Mouse (Mus musculus) brain, adult 10 weeks (tissue): ENCODE results near the gene Gm19684. TPM values are rescaled to one million over a fixed set of nuclear protein-coding genes. Genes with fewer than 3 reads are reported as not detected.

Source experiments
- polyA plus RNA-seq: library from polyadenylated mRNA; stranded (reverse); fragments of 350-450 nt; fragmentation: Illumina TruSeq; extraction: RNeasy Lipid Tissue Mini Kit (QIAGEN cat#74804); gene quantifications from one replicate; pipeline ENCODE4 v1.2.3, GENCODE M21; 2015; ENCODE audit warnings: low read depth, low replicate concordance

The Gm19684 gene
- not detected for polyA plus RNA-seq

DNA sequence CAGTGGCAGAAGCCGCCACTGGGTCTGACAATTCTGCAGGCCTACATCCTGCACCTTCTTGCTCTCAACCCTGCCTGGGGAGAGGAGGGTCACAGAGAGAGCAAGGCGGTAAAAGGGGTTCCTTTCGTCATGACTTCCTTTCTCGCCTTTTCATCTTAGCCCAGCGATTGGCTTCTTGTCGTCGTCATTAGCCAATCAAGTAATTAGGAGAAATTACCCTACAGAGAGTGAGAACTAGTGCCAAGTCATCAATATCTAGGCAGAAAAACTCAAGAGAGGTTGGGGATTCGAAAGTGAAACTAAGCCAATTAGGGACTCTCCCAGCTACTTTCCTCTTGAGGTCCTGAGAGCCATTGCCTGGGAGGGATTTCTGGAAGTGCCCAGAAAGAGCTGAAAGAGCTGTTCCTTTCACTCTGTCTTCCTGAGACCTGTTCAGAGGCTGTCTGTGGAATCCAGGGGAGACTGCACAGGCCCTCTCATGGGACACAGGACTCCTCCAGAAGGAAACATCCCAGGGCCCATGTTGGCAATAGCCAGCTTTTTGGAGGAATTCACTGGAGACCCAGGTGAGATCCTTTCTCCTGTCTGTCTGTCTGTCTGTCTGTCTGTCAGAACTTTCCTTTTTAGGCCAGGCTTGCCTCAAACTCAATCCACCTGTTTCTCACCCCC is at the start of gene Gm19684:
Gm19684 (plus strand) TSS at position 327 of the 669 bp plus-strand sequence.

GRCm38 (mm10) chr17:36128968-36129817 is 7.7 kb downstream of the Gm19684 start, which contains the start of gene Gm7030:
Gene Gm7030 (minus strand): TSS chr17:36129425.

DNA sequence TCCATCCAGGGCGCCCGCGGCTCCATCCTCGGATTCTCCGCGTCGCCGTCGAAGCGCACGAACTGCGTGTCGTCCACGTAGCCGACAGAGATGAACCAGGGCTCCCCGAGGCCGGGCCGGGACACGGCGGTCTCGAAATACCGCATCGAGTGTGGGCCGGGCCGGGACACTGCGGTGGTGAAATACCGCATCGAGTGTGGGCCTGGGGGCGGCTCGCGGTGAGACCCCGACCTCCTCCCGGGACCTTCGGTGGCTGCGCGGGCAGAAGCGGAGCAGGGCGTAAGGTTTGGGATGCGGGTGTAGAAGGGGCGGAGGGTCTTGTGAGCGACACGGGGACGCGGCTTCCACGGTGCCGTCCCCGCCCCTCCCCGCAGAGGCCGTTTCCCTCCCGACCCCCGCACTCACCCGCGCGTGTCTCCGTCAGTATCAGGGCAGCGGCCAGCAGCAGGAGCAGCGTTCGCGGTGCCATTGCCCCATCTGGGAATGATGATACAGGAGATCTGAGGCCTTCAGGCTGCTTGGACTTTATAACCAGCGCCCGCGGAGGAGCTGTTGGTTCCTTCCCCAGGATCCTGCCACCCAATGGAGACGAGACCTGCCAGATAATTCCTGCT is 46.7 kb downstream of the Gm19684 start, which contains the start of gene Gm8909:
Gm8909 (minus strand) TSS at position 499 of the 614 bp plus-strand sequence.

Other genes starting within 250 kb of the Gm19684 start
- 27.2 TPM for gene Dhx16, start 241.9 kb upstream of the Gm19684 start, polyA plus RNA-seq
- 90.2 TPM for gene 2310061I04Rik, start 224.2 kb upstream of the Gm19684 start, polyA plus RNA-seq
- 53.4 TPM for gene Atat1, start 211.6 kb upstream of the Gm19684 start, polyA plus RNA-seq
- 53.1 TPM for gene Mrps18b, start 205.3 kb upstream of the Gm19684 start, polyA plus RNA-seq
- 30.3 TPM for gene Ppp1r10, start 205.2 kb upstream of the Gm19684 start, polyA plus RNA-seq
- gene Abcf1, start 151.9 kb upstream of the Gm19684 start, polyA plus RNA-seq = 64.4 TPM
- 131 TPM for gene Gnl1, start 141.8 kb upstream of the Gm19684 start, polyA plus RNA-seq
- gene Prr3, start 141.4 kb upstream of the Gm19684 start, polyA plus RNA-seq = 28.9 TPM
- gene H2-T24, start 101.1 kb upstream of the Gm19684 start, polyA plus RNA-seq = 2.6 TPM
- 26.7 TPM for gene H2-T23, start 88.8 kb upstream of the Gm19684 start, polyA plus RNA-seq
- gene H2-T22, start 78.9 kb upstream of the Gm19684 start, polyA plus RNA-seq = 35.7 TPM
- not detected for gene Gm6034, start 78.7 kb upstream of the Gm19684 start, polyA plus RNA-seq
- 0.46 TPM for gene Gm11127, start 63.3 kb upstream of the Gm19684 start, polyA plus RNA-seq
- not detected for gene Gm7030, start 7.7 kb downstream of the Gm19684 start, polyA plus RNA-seq
- gene Gm8909, start 46.9 kb downstream of the Gm19684 start, polyA plus RNA-seq = not detected
- not detected for gene H2-T3, start 68.6 kb downstream of the Gm19684 start, polyA plus RNA-seq
- 54.9 TPM for gene Rpp21, start 136.4 kb downstream of the Gm19684 start, polyA plus RNA-seq
- 23.8 TPM for gene Trim39, start 150.6 kb downstream of the Gm19684 start, polyA plus RNA-seq
- not detected for gene H2-M10.2, start 164.8 kb downstream of the Gm19684 start, polyA plus RNA-seq
- gene H2-M10.1, start 204.5 kb downstream of the Gm19684 start, polyA plus RNA-seq = not detected
- gene H2-M10.3, start 246.7 kb downstream of the Gm19684 start, polyA plus RNA-seq = not detected